Mouse (Mus musculus) intestine, embryonic 14.5 days (tissue): ENCODE measurements around the gene Fancc. TPM values are rescaled to one million over a fixed set of nuclear protein-coding genes. Genes with fewer than 3 reads are reported as not detected.

ENCODE experiments used
- ATAC-seq: fragments of 200-750 bp; cut with Nextera tagmentation; replicated peaks from 2 replicates; pipeline ENCODE4 v1.8.0; 2017; ENCODE audit warnings: low read depth, moderate number of reproducible peaks, moderate TSS enrichment, moderate library complexity; ENCODE audit not compliant: low FRiP score, low TSS enrichment
- DNase-seq: peaks from one replicate; pipeline ENCODE4 v3.0.0-alpha.2; 2018; ENCODE audit warnings: low spot score
- H3K27ac ChIP-seq: fragments of 300-500 bp; sonication (generic); 2 replicates; pipeline ENCODE4 v1.5.1; 2014; ENCODE audit warnings: low read depth, mild to moderate bottlenecking, control low read depth
- H3K27me3 ChIP-seq: fragments of 300-500 bp; sonication (generic); replicated peaks from 2 replicates; pipeline ENCODE4 v1.6.1; 2014; ENCODE audit warnings: low read length, control low read depth; ENCODE audit not compliant: control insufficient read depth, insufficient read depth
- H3K36me3 ChIP-seq: fragments of 300-500 bp; sonication (generic); 2 replicates; pipeline ENCODE4 v1.6.1; 2014; ENCODE audit warnings: low read length, control low read depth; ENCODE audit not compliant: control insufficient read depth, insufficient read depth
- H3K4me1 ChIP-seq: fragments of 300-500 bp; sonication (generic); replicated peaks from 2 replicates; pipeline ENCODE4 v1.6.1; 2014; ENCODE audit warnings: low read length, control low read depth, mixed read lengths; ENCODE audit not compliant: control insufficient read depth, insufficient read depth
- H3K4me2 ChIP-seq: fragments of 300-500 bp; sonication (generic); 2 replicates; pipeline ENCODE4 v1.6.1; 2014; ENCODE audit warnings: low read length
- H3K4me3 ChIP-seq: fragments of 300-500 bp; sonication (generic); 2 replicates; pipeline ENCODE4 v1.5.1; 2014; ENCODE audit warnings: low read depth, low read length, control low read depth, mixed read lengths
- H3K9ac ChIP-seq: fragments of 300-500 bp; sonication (generic); 2 replicates; pipeline ENCODE4 v1.6.1; 2014; ENCODE audit warnings: mild to moderate bottlenecking, low read length
- H3K9me3 ChIP-seq: fragments of 300-500 bp; sonication (generic); 2 replicates; pipeline ENCODE4 v1.6.1; 2016; ENCODE audit warnings: low read length, control low read depth; ENCODE audit not compliant: control insufficient read depth
- whole genome bisulfite sequencing: fragments of 180-500 bp; shearing (Covaris S2); extraction: QIAGEN DNeasy Blood & Tissue Kit; methylation state at CpG from one replicate; pipeline ENCODE4 v1.1.7; 2014; 5-methylcytosine and 5-hydroxymethylcytosine counted together
- polyA plus RNA-seq: library from polyadenylated mRNA; unstranded; fragments of >200 nt; fragmentation: Nextera tagmentation; extraction: Ambion mirVana; gene quantifications from 2 replicates; pipeline ENCODE4 v1.2.1, GENCODE M21; 2014

Gene Fancc
- polyA plus RNA-seq, 1 experiment from 2014 or later, result 18.3 TPM

GRCm38 (mm10) chr13:63256807-63257206, 240.3 kb downstream of the Fancc start:
- DNase-seq (no peak), ATAC-seq (peak; percentile 82)
- 50% methylated on average over 7 of the region's 7 CpGs for WGBS
- H3K4me2 ChIP-seq, result no peak overlapping the region
- H3K9ac ChIP-seq, result no peak overlapping the region
- H3K4me1 ChIP-seq, result peaks cover 42% of the 10 kb centered on the region
- H3K9me3 ChIP-seq, result no peaks in the 10 kb centered on the region
- H3K27me3 ChIP-seq, result no peaks in the 10 kb centered on the region
- no peak overlapping the region for H3K4me3 ChIP-seq
- H3K36me3 ChIP-seq, result peaks cover 20% of the 10 kb centered on the region
- peak overlapping the region; percentile 43; the same call in 1 of the 2 replicates for H3K27ac ChIP-seq

- no peaks in the 10 kb centered on the region for H3K9me3 ChIP-seq
- ATAC-seq, result no peak
- H3K9ac ChIP-seq, result no peak overlapping the region
- DNase-seq, result no peak
- WGBS, result 64% methylated on average over 6 of the region's 6 CpGs
- peaks cover 18% of the 10 kb centered on the region for H3K36me3 ChIP-seq
- H3K27ac ChIP-seq, result no peak overlapping the region
- no peak overlapping the region for H3K4me2 ChIP-seq
- H3K4me1 ChIP-seq, result peaks cover 46% of the 10 kb centered on the region
- no peak overlapping the region for H3K4me3 ChIP-seq
- no peaks in the 10 kb centered on the region for H3K27me3 ChIP-seq
Observed at GRCm38 (mm10) chr13:63256146-63256545, 240.9 kb downstream of the Fancc start.

GRCm38 (mm10) chr13:63255519-63256011, 241.5 kb downstream of the Fancc start:
- no peak overlapping the region for H3K9ac ChIP-seq
- H3K9me3 ChIP-seq, result no peaks in the 10 kb centered on the region
- H3K27ac ChIP-seq, result no peak overlapping the region
- H3K4me2 ChIP-seq, result no peak overlapping the region
- H3K4me1 ChIP-seq, result peaks cover 43% of the 10 kb centered on the region
- DNase-seq (no peak), ATAC-seq (no peak)
- WGBS, result 76% methylated on average over 5 of the region's 5 CpGs
- peaks cover 20% of the 10 kb centered on the region for H3K36me3 ChIP-seq
- H3K4me3 ChIP-seq, result no peak overlapping the region
- no peaks in the 10 kb centered on the region for H3K27me3 ChIP-seq

- Histone ChIP-seq H3K9ac (no peak overlapping the region), H3K27me3 (no peaks in the 10 kb centered on the region), H3K4me3 (no peak overlapping the region), H3K9me3 (no peaks in the 10 kb centered on the region), H3K4me2 (no peak overlapping the region), H3K36me3 (peaks cover 26% of the 10 kb centered on the region), H3K27ac (no peak overlapping the region), H3K4me1 (peaks cover 41% of the 10 kb centered on the region)
- 90% methylated on average over 7 of the region's 7 CpGs for WGBS
- ATAC-seq (no peak), DNase-seq (no peak)
Observed at GRCm38 (mm10) chr13:63253886-63254636, 243.0 kb downstream of the Fancc start.

GRCm38 (mm10) chr13:63253147-63253546, 243.9 kb downstream of the Fancc start:
- Histone ChIP-seq H3K36me3 (peaks cover 27% of the 10 kb centered on the region), H3K4me3 (no peak overlapping the region), H3K9ac (no peak overlapping the region), H3K27ac (no peak overlapping the region), H3K4me1 (peaks cover 31% of the 10 kb centered on the region), H3K9me3 (no peaks in the 10 kb centered on the region), H3K27me3 (no peaks in the 10 kb centered on the region), H3K4me2 (no peak overlapping the region)
- DNase-seq (no peak), ATAC-seq (no peak)
- 69% methylated on average over 5 of the region's 5 CpGs for WGBS

- no peak for ATAC-seq
Observed at GRCm38 (mm10) chr13:63252295-63253010, 244.6 kb downstream of the Fancc start.

GRCm38 (mm10) chr13:63251118-63251889, 245.8 kb downstream of the Fancc start:
- H3K4me3 ChIP-seq, result 0 out of 2 replicates have a peak overlapping the region, but pooled peaks have one; percentile 8
- no peak for ATAC-seq
- no peak for DNase-seq
- H3K9me3 ChIP-seq, result no peaks in the 10 kb centered on the region
- no peak overlapping the region for H3K9ac ChIP-seq
- peak overlapping the region; percentile 35; the same call in 1 of the 2 replicates for H3K27ac ChIP-seq
- H3K27me3 ChIP-seq, result no peaks in the 10 kb centered on the region
- H3K4me2 ChIP-seq, result peak overlapping the region; percentile 12; the same call in 1 of the 2 replicates
- WGBS, result 51% methylated on average over 12 of the region's 12 CpGs
- peaks cover 23% of the 10 kb centered on the region for H3K36me3 ChIP-seq
- peaks cover 42% of the 10 kb centered on the region for H3K4me1 ChIP-seq

More at GRCm38 (mm10) chr13:63252295-63253010, 244.6 kb downstream of the Fancc start:
- Histone ChIP-seq H3K36me3 (peaks cover 29% of the 10 kb centered on the region), H3K4me2 (no peak overlapping the region), H3K27me3 (no peaks in the 10 kb centered on the region), H3K9ac (no peak overlapping the region), H3K4me3 (no peak overlapping the region), H3K9me3 (no peaks in the 10 kb centered on the region), H3K4me1 (peaks cover 31% of the 10 kb centered on the region), H3K27ac (no peak overlapping the region)
- DNase-seq, result no peak
- WGBS, result 75% methylated on average over 2 of the region's 2 CpGs

- Histone ChIP-seq H3K4me2 (no peak overlapping the region; the same call in 1 of the 2 replicates), H3K4me1 (peaks cover 46% of the 10 kb centered on the region), H3K36me3 (peaks cover 25% of the 10 kb centered on the region), H3K9me3 (no peaks in the 10 kb centered on the region), H3K9ac (no peak overlapping the region), H3K4me3 (no peak overlapping the region), H3K27ac (peak overlapping the region; percentile 35; the same call in 1 of the 2 replicates), H3K27me3 (no peaks in the 10 kb centered on the region)
- DNase-seq, result no peak
- 87% methylated on average over 8 of the region's 8 CpGs for WGBS
- ATAC-seq, result no peak
Observed at GRCm38 (mm10) chr13:63250441-63250980, 246.6 kb downstream of the Fancc start.
